Mouse (Mus musculus): ENCODE data around the gene Rgs7. TPM values are rescaled to one million over a fixed set of nuclear protein-coding genes. Genes with fewer than 3 reads are reported as not detected.
A peak's percentile ranks its signal among the peaks of the same experiment; 100 is the strongest.

Rgs7 gene
- polyA plus RNA-seq, 1 experiment from 2014 or later: 0.63 TPM

DNA sequence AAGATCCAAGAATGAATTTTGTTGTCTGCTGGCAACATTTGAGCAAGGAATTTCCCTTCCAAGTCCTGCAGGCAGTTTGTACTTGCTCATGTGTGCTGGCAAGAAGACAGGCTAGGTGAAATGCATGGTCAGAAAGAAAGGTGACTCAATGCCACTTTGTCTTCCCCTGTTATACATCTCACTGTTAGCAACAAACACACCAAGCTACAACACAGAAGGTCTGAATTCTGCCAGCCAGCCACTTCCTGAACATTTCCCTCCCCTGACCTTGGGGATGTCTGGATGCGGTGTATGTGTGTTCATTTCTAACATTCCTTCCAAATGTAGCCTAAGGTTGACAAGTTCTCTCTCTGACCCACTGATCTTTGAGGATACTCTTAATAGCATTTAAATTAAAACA is 191.4 kb downstream of the Rgs7 start:
- Histone ChIP-seq H3K9ac (ENCODE audit: low read depth, low read length) (no peak overlapping the region), H3K4me3 (ENCODE audit: low read depth, low read length) (no peak overlapping the region), H3K27me3 (replicated peaks; ENCODE audit: control insufficient read depth, insufficient read depth, low read length) (no peaks in the 10 kb centered on the region), H3K36me3 (ENCODE audit: control insufficient read depth, insufficient read depth) (no peaks in the 10 kb centered on the region), H3K27ac (ENCODE audit: low read depth, low read length) (no peak overlapping the region), H3K4me2 (replicated peaks; ENCODE audit: low read depth) (no peak overlapping the region), H3K9me3 (ENCODE audit: control insufficient read depth) (no peaks in the 10 kb centered on the region), H3K4me1 (replicated peaks; ENCODE audit: control insufficient read depth, insufficient read depth, low read length) (no peaks in the 10 kb centered on the region)
- WGBS: 74% methylated on average over 1 of the region's 1 CpGs
- TF ChIP-seq CTCF (IDR thresholded peaks at IDR 0.05; ENCODE audit: low read depth): no peak
- ATAC-seq: no peak

DNA sequence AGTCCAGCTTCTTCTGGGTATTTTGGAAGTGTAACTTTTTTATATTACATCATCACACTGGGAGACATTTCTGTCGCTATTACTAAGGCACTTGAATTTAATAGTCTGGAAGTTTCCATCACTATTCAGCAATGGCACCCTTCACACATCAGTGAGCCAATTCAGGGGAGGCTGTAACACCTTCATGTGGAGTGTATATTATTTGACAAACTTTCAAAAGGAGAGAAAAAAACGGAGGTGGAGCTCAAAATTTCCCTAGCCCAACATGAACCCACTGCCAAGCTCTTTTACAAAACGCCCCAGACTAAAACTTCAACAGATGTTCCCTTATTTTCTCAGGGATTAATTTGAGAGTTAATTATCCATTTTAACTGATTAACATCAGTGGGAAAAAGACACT is 191.9 kb downstream of the Rgs7 start:
- H3K27ac ChIP-seq (ENCODE audit: low read depth, low read length): no peak overlapping the region

DNA sequence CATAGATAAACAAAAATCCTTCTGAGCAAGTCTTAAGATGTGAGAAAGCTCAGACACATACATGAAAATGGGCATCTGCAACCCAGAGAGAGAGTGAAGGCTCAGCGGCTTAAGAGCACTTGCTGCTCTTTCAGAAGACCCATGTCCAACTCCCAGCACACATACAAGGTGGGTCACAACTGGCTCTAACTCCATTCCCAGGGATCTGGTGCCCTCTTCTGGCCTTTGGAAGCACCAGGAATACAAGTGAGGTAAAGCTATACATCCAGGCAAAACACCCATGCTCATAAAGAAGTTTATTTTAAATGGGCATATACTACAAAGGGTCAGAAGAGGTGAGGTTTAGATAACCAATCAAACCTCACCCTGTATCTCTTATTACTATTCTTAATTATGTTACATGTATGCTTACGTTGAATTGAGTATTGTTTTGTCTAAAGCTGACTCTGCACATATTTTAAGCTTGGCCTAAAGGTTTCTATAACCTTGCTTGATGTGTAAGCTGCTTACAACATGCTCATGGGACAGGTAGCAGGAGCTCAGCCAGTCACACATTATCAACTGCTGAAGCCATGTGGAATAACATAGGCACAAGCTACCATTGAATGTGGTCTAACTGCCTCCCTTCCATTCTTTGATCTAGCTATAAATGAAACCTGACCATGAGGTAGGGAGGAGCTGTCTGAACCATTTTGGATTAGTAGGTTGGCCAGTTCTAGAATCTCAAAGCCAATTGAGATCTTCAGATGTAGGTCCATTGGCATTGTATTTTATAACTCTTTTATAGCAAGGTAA is 192.5 kb downstream of the Rgs7 start:
- 79% methylated on average over 2 of the region's 2 CpGs for WGBS

More for the DNA sequence above, 191.9 kb downstream of the Rgs7 start:
- no peak for TF ChIP-seq CTCF (IDR thresholded peaks at IDR 0.05; ENCODE audit: low read depth)
- no peaks in the 10 kb centered on the region for H3K4me1 ChIP-seq (replicated peaks; ENCODE audit: control insufficient read depth, insufficient read depth, low read length)
- ATAC-seq: no peak
- H3K4me3 ChIP-seq (ENCODE audit: low read depth, low read length): no peak overlapping the region
- no peak overlapping the region for H3K9ac ChIP-seq (ENCODE audit: low read depth, low read length)
- H3K9me3 ChIP-seq (ENCODE audit: control insufficient read depth): no peaks in the 10 kb centered on the region
- 59% methylated on average over 3 of the region's 3 CpGs for WGBS
- no peaks in the 10 kb centered on the region for H3K27me3 ChIP-seq (replicated peaks; ENCODE audit: control insufficient read depth, insufficient read depth, low read length)
- no peak overlapping the region for H3K4me2 ChIP-seq (replicated peaks; ENCODE audit: low read depth)
- no peaks in the 10 kb centered on the region for H3K36me3 ChIP-seq (ENCODE audit: control insufficient read depth, insufficient read depth)

DNA sequence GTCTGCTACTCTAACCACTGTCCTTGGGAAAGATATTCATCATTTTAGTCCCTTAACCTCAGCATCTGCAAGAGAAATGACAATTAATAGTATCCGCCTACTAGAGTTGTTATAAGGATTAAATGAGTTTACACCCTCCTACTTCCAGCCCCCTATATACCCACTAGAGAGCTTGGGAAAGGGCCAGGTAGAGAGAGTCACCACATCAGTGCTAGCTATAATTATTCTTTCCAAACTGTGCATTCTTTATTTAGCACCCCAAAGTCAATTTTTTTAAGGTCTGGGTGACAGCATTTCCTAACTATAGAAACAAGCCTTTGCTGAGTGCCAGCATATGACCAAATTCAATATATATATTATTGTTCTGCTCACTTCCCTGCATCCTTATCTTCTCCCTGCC is 195.4 kb downstream of the Rgs7 start:
- 80% methylated on average over 1 of the region's 1 CpGs for WGBS
- Histone ChIP-seq H3K27me3 (replicated peaks; ENCODE audit: control insufficient read depth, insufficient read depth, low read length) (no peaks in the 10 kb centered on the region), H3K4me3 (ENCODE audit: low read depth, low read length) (no peak overlapping the region), H3K9me3 (ENCODE audit: control insufficient read depth) (no peaks in the 10 kb centered on the region), H3K36me3 (ENCODE audit: control insufficient read depth, insufficient read depth) (no peaks in the 10 kb centered on the region), H3K4me1 (replicated peaks; ENCODE audit: control insufficient read depth, insufficient read depth, low read length) (no peaks in the 10 kb centered on the region), H3K4me2 (replicated peaks; ENCODE audit: low read depth) (no peak overlapping the region), H3K27ac (ENCODE audit: low read depth, low read length) (no peak overlapping the region), H3K9ac (ENCODE audit: low read depth, low read length) (no peak overlapping the region)
- no peak for ATAC-seq
- TF ChIP-seq CTCF (IDR thresholded peaks at IDR 0.05; ENCODE audit: low read depth): no peak

More for the DNA sequence above, 192.5 kb downstream of the Rgs7 start:
- H3K4me2 ChIP-seq (replicated peaks; ENCODE audit: low read depth): no peak overlapping the region
- TF ChIP-seq CTCF (IDR thresholded peaks at IDR 0.05; ENCODE audit: low read depth): peak; percentile 47
- no peaks in the 10 kb centered on the region for H3K9me3 ChIP-seq (ENCODE audit: control insufficient read depth)
- H3K36me3 ChIP-seq (ENCODE audit: control insufficient read depth, insufficient read depth): no peaks in the 10 kb centered on the region
- H3K4me1 ChIP-seq (replicated peaks; ENCODE audit: control insufficient read depth, insufficient read depth, low read length): no peaks in the 10 kb centered on the region
- no peaks in the 10 kb centered on the region for H3K27me3 ChIP-seq (replicated peaks; ENCODE audit: control insufficient read depth, insufficient read depth, low read length)
- ATAC-seq: no peak
- H3K27ac ChIP-seq (ENCODE audit: low read depth, low read length): no peak overlapping the region
- no peak overlapping the region for H3K9ac ChIP-seq (ENCODE audit: low read depth, low read length)
- no peak overlapping the region for H3K4me3 ChIP-seq (ENCODE audit: low read depth, low read length)

DNA sequence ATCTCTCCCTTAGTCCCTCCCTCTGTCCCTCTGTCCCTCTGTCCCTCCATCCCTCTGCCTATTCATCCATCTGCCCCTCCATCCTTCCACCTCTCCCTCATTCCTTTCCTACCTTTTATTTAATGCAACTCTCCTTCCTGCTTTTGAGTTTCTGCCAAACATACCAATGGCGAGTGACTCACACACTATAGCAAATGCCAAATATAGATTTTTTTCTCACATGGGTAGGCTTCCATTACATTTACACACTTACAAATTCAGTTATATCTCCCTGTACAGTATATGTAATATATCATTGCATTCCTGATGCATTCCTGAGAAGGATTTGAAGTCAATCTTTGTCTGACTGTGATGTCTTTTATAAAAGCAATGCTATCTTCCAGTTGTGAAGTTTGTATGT is 202.2 kb downstream of the Rgs7 start:
- Histone ChIP-seq H3K4me2 (replicated peaks; ENCODE audit: low read depth) (no peak overlapping the region), H3K27me3 (replicated peaks; ENCODE audit: control insufficient read depth, insufficient read depth, low read length) (no peaks in the 10 kb centered on the region), H3K9me3 (ENCODE audit: control insufficient read depth) (no peaks in the 10 kb centered on the region), H3K36me3 (ENCODE audit: control insufficient read depth, insufficient read depth) (no peaks in the 10 kb centered on the region), H3K27ac (ENCODE audit: low read depth, low read length) (no peak overlapping the region), H3K4me3 (ENCODE audit: low read depth, low read length) (no peak overlapping the region), H3K9ac (ENCODE audit: low read depth, low read length) (no peak overlapping the region), H3K4me1 (replicated peaks; ENCODE audit: control insufficient read depth, insufficient read depth, low read length) (no peaks in the 10 kb centered on the region)
- ATAC-seq: no peak
- no peak for TF ChIP-seq CTCF (IDR thresholded peaks at IDR 0.05; ENCODE audit: low read depth)
- 63% methylated on average over 1 of the region's 1 CpGs for WGBS

DNA sequence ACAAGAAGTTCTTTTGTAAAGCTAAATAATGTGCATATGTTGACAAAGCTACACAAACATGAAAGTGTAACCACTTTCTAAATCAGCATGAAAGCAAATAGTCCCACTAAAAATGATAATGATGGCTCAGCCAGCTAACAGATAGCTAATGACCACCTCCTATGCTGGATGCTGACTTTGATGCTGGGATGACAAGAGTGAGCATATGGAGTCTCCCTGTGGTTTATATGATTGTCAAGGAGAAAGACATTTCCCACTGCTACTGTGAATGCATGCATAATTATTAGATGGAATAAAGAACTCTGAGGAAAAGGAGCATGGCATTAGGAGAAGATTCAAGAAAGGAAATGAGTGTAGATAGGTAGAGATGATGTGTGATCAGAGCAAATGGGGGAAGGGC is 230.0 kb downstream of the Rgs7 start:
- Histone ChIP-seq H3K4me1 (replicated peaks; ENCODE audit: control insufficient read depth, insufficient read depth, low read length) (no peaks in the 10 kb centered on the region), H3K27ac (ENCODE audit: low read depth, low read length) (no peak overlapping the region), H3K4me3 (ENCODE audit: low read depth, low read length) (no peak overlapping the region), H3K9ac (ENCODE audit: low read depth, low read length) (no peak overlapping the region), H3K4me2 (replicated peaks; ENCODE audit: low read depth) (no peak overlapping the region), H3K27me3 (replicated peaks; ENCODE audit: control insufficient read depth, insufficient read depth, low read length) (no peaks in the 10 kb centered on the region), H3K9me3 (ENCODE audit: control insufficient read depth) (no peaks in the 10 kb centered on the region), H3K36me3 (ENCODE audit: control insufficient read depth, insufficient read depth) (no peaks in the 10 kb centered on the region)
- TF ChIP-seq CTCF (IDR thresholded peaks at IDR 0.05; ENCODE audit: low read depth): no peak
- no peak for ATAC-seq
